Mouse (Mus musculus) kidney, adult 11 months (tissue): Measurements from ENCODE around the gene Slc6a4.

Experiments
- DNase-seq: peaks from one replicate; pipeline ENCODE4 v3.0.0; 2022

The Slc6a4 gene

GRCm38 (mm10) chr11:76997916-76998704 is at the start of gene Slc6a4:
Slc6a4 (plus strand) TSS chr11:76998603.
- no peak for DNase-seq

GRCm38 (mm10) chr11:76953536-76953935 is 44.9 kb upstream of the Slc6a4 start:
- no peak for DNase-seq

- no peak for DNase-seq
These were observed 32.7 kb upstream of the Slc6a4 start for GRCm38 (mm10) chr11:76965703-76966102.

GRCm38 (mm10) chr11:76970328-76970727 is 28.1 kb upstream of the Slc6a4 start:
- DNase-seq, result no peak

GRCm38 (mm10) chr11:76974680-76975319 is 23.6 kb upstream of the Slc6a4 start:
- DNase-seq, result no peak

GRCm38 (mm10) chr11:76981570-76982141 is 16.7 kb upstream of the Slc6a4 start:
- DNase-seq, result no peak

GRCm38 (mm10) chr11:76982415-76982814 is 16.0 kb upstream of the Slc6a4 start:
- DNase-seq, result no peak

- no peak for DNase-seq
These were observed 14.8 kb upstream of the Slc6a4 start for GRCm38 (mm10) chr11:76983641-76984040.

- no peak for DNase-seq
These were observed 14.2 kb upstream of the Slc6a4 start for GRCm38 (mm10) chr11:76984173-76984572.

GRCm38 (mm10) chr11:76990839-76991238 is 7.6 kb upstream of the Slc6a4 start:
- DNase-seq, result no peak

GRCm38 (mm10) chr11:76992886-76993285 is 5.5 kb upstream of the Slc6a4 start:
- no peak for DNase-seq

GRCm38 (mm10) chr11:76995966-76996672 is 2.3 kb upstream of the Slc6a4 start:
- no peak for DNase-seq

- peak; percentile 62 for DNase-seq
These were observed 1.1 kb upstream of the Slc6a4 start for GRCm38 (mm10) chr11:76997305-76997704.

GRCm38 (mm10) chr11:76998705-76999226 is 363 bp downstream of the Slc6a4 start:
- no peak for DNase-seq

- no peak for DNase-seq
These were observed 2.3 kb downstream of the Slc6a4 start for GRCm38 (mm10) chr11:77000741-77001140.

- no peak for DNase-seq
These were observed 4.0 kb downstream of the Slc6a4 start for GRCm38 (mm10) chr11:77002361-77002760.

- no peak for DNase-seq
These were observed 7.5 kb downstream of the Slc6a4 start for GRCm38 (mm10) chr11:77005881-77006280.

- DNase-seq, result no peak
These were observed 8.2 kb downstream of the Slc6a4 start for GRCm38 (mm10) chr11:77006616-77007015.

GRCm38 (mm10) chr11:77009069-77010025 is 10.9 kb downstream of the Slc6a4 start:
- peak; percentile 43 for DNase-seq

GRCm38 (mm10) chr11:77010762-77011475 is 12.5 kb downstream of the Slc6a4 start:
- no peak for DNase-seq

GRCm38 (mm10) chr11:77018046-77018445 is 19.6 kb downstream of the Slc6a4 start:
- no peak for DNase-seq
